Mouse (Mus musculus) ES-E14 (cell line): ENCODE measurements around the gene Rab4b. TPM values are rescaled to one million over a fixed set of nuclear protein-coding genes. Genes with fewer than 3 reads are reported as not detected.
A peak's percentile ranks its signal among the peaks of the same experiment; 100 is the strongest.

ENCODE experiments used
- DNase-seq: peaks from one replicate; pipeline ENCODE4 v3.0.0-alpha.2; 2013; ENCODE audit warnings: low read depth, low spot score
- H3K27ac ChIP-seq: 2 replicates; pipeline ENCODE4 v1.5.1; 2012; ENCODE audit warnings: low read depth, mild to moderate bottlenecking, low read length, moderate library complexity, mixed read lengths; ENCODE audit not compliant: poor library complexity, insufficient read depth, severe bottlenecking
- H3K36me3 ChIP-seq: 2 replicates; pipeline ENCODE4 v1.6.1; 2012; ENCODE audit warnings: mild to moderate bottlenecking, low read length, moderate library complexity, mixed read lengths; ENCODE audit not compliant: control insufficient read depth, poor library complexity, insufficient read depth, severe bottlenecking
- H3K4me1 ChIP-seq, 2 experiments: fragments of 150-350 bp in 1 of 2; sonication (generic) in 1 of 2; 2 replicates each; pipeline ENCODE4 v1.6.1; 2012; ENCODE audit warnings: low read length in 2 of 2, mild to moderate bottlenecking in 1 of 2, mixed read lengths in 1 of 2; ENCODE audit not compliant: control insufficient read depth in 2 of 2, insufficient read depth in 2 of 2, poor library complexity in 1 of 2
- H3K4me3 ChIP-seq, 2 experiments: fragments of 150-350 bp in 1 of 2; sonication (generic) in 1 of 2; 2 replicates each; pipeline ENCODE4 v1.5.1; 2012; ENCODE audit warnings: low read length in 2 of 2, low read depth in 1 of 2, mild to moderate bottlenecking in 1 of 2, mixed read lengths in 1 of 2; ENCODE audit not compliant: insufficient read depth in 1 of 2, poor library complexity in 1 of 2, severe bottlenecking in 1 of 2
- H3K9ac ChIP-seq: 2 replicates; pipeline ENCODE4 v1.6.1; 2012; ENCODE audit warnings: low read depth, mild to moderate bottlenecking, low read length, mixed read lengths; ENCODE audit not compliant: poor library complexity, insufficient read depth, severe bottlenecking
- H3K9me3 ChIP-seq: fragments of 150-350 bp; sonication (generic); 2 replicates; pipeline ENCODE4 v1.6.1; 2012; ENCODE audit warnings: low read depth, mild to moderate bottlenecking, low read length; ENCODE audit not compliant: control insufficient read depth, insufficient read depth
- CHD2 ChIP-seq: IDR thresholded peaks from 2 replicates; pipeline ENCODE4 v1.6.1; 2014; ENCODE audit warnings: mild to moderate bottlenecking, low read depth, low read length, inconsistent platforms
- HCFC1 ChIP-seq: IDR thresholded peaks from 2 replicates; pipeline ENCODE4 v1.6.1; 2012; ENCODE audit warnings: low read length, inconsistent platforms, borderline replicate concordance; ENCODE audit not compliant: insufficient read depth
- MAFK ChIP-seq: IDR thresholded peaks from 2 replicates; pipeline ENCODE4 v1.6.1; 2014; ENCODE audit warnings: mild to moderate bottlenecking, low read depth, low read length, inconsistent platforms; ENCODE audit not compliant: insufficient read depth
- ZC3H11A ChIP-seq: IDR thresholded peaks from 2 replicates; pipeline ENCODE4 v1.6.1; 2012; ENCODE audit warnings: low read depth, mild to moderate bottlenecking, inconsistent platforms, low read length, borderline replicate concordance
- ZNF384 ChIP-seq: IDR thresholded peaks from 2 replicates; pipeline ENCODE4 v1.6.1; 2012; ENCODE audit warnings: low read depth, low read length, inconsistent platforms
- in situ Hi-C, 2 experiments: fragments of 600-800 bp; cut with MboI; formaldehyde crosslinking; loops; one replicate each; pipeline ENCODE4 v1.15.1; 2025; ENCODE audit warnings: low sequenced_read_pairs in 2 of 2, inconsistent platforms in 1 of 2; ENCODE audit not compliant: unreplicated experiment in 2 of 2
- total RNA-seq: library from RNA; depleted of rRNA; stranded (reverse); fragments of 300-350 nt; gene quantifications from 2 replicates; pipeline ENCODE4 v1.2.3, GENCODE M21; 2012

Rab4b gene
- total RNA-seq, 1 experiment: 28.3 TPM

- DNase-seq: no peak
- H3K9me3 ChIP-seq: no peaks in the 10 kb centered on the region
- no peak overlapping the region for H3K4me3 ChIP-seq
- in situ Hi-C loops: no loop called here
- peaks cover 24% of the 10 kb centered on the region for H3K36me3 ChIP-seq
- TF ChIP-seq MAFK (no peak), CHD2 (no peak), HCFC1 (no peak), ZNF384 (no peak), ZC3H11A (no peak)
- no peak overlapping the region for H3K27ac ChIP-seq
- H3K9ac ChIP-seq: no peak overlapping the region; the same call in 1 of the 2 replicates
- H3K4me1 ChIP-seq: peaks cover 0 to 10% of the 10 kb centered on the region in 2 experiments; a peak in 2 of 4 replicates
Observed at GRCm38 (mm10) chr7:27161744-27162143, 17.0 kb downstream of the Rab4b start.

DNA sequence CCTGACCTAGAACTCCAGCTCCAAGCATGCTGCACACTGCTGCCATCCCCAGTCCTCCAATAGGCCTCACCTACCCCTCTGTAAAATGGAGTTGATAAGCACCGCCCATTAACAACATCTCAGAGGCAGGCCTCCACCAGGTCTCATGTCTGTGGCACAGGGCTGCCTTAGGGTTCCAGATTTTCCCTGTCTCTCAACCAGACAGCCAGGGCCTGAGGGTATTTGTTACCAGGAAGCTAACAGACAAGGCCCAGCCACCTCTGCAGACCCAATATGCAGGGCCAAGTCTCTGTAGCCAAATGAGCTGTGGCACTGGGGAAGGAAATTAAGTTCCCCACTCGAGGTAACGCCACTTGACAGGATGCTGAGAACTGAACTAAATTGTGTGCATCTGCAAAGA, 17.8 kb downstream of the Rab4b start:
- H3K9me3 ChIP-seq: no peaks in the 10 kb centered on the region
- in situ Hi-C loops: no loop called here
- DNase-seq: no peak
- H3K9ac ChIP-seq: no peak overlapping the region
- no peak overlapping the region for H3K4me3 ChIP-seq
- TF ChIP-seq HCFC1: no peak
- no peak for TF ChIP-seq ZC3H11A
- no peak for TF ChIP-seq MAFK
- no peak for TF ChIP-seq ZNF384
- no peak for TF ChIP-seq CHD2
- H3K36me3 ChIP-seq: peaks cover 24% of the 10 kb centered on the region
- H3K4me1 ChIP-seq: peaks cover 0 to 12% of the 10 kb centered on the region in 2 experiments; a peak in 2 of 4 replicates
- no peak overlapping the region for H3K27ac ChIP-seq

- H3K9ac ChIP-seq: no peak overlapping the region
- no peak overlapping the region for H3K27ac ChIP-seq
- in situ Hi-C loops: no loop called here
- H3K4me1 ChIP-seq: peaks cover 0 to 9% of the 10 kb centered on the region in 2 experiments; a peak in 2 of 4 replicates
- no peak for TF ChIP-seq ZNF384
- TF ChIP-seq HCFC1: peak; percentile 42; the same call in 1 of the 2 replicates
- no peak for TF ChIP-seq MAFK
- TF ChIP-seq CHD2: no peak
- TF ChIP-seq ZC3H11A: 0 out of 2 replicates have a peak, but pooled peaks have one; percentile 24
- H3K4me3 ChIP-seq: no peak overlapping the region
- peak; percentile 91 for DNase-seq
- H3K36me3 ChIP-seq: peaks cover 24% of the 10 kb centered on the region
- no peaks in the 10 kb centered on the region for H3K9me3 ChIP-seq
Observed at GRCm38 (mm10) chr7:27159882-27160281, 18.8 kb downstream of the Rab4b start.

DNA sequence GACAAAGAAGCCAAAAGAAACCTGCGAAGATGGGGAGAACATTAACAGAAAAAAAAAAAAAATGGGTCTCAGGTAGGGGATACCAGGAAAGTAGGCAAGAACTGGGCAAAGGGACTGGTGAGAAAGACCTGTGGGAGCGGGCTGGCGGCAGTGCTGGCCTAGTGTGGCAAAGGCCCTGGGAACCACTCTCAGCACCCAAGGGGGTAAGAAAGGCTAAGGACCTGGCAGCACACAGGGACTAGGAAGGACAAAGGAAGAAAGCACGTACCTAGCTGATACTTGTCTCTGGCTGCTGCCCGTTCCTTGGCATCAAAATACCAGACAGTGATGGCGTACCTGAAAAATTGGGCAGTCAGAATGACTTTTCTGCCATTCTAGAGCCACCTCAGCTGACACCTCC, 19.4 kb downstream of the Rab4b start:
- no peak overlapping the region for H3K4me3 ChIP-seq
- H3K36me3 ChIP-seq: peaks cover 24% of the 10 kb centered on the region
- no peak overlapping the region for H3K27ac ChIP-seq
- no peak for DNase-seq
- no peak overlapping the region for H3K9ac ChIP-seq
- TF ChIP-seq HCFC1 (no peak), CHD2 (no peak), MAFK (no peak), ZNF384 (no peak), ZC3H11A (no peak)
- in situ Hi-C loops: no loop called here
- H3K4me1 ChIP-seq: peaks cover 0 to 9% of the 10 kb centered on the region in 2 experiments; a peak in 2 of 4 replicates
- no peaks in the 10 kb centered on the region for H3K9me3 ChIP-seq

DNA sequence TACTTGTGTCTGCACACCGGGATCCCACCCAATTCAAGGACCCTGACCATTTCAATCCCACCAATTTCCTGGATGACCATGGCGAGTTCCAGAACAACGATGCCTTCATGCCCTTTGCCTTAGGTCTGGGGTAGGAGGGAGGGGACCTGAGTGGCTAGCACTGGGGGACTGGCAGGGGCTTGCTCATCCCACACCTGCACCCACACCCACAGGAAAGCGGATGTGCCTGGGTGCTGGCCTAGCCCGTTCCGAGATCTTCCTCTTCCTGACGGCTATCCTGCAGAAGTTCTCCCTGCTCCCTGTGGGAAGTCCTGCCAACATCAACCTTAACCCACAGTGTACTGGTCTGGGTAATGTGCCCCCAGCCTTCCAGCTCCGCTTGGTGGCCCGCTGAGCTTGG, 20.5 kb downstream of the Rab4b start:
- DNase-seq: no peak
- Histone ChIP-seq H3K4me1 (peaks cover 0 to 8% of the 10 kb centered on the region in 2 experiments; a peak in 2 of 4 replicates), H3K9ac (no peak overlapping the region), H3K9me3 (no peaks in the 10 kb centered on the region), H3K36me3 (peaks cover 24% of the 10 kb centered on the region), H3K4me3 (no peak overlapping the region), H3K27ac (no peak overlapping the region)
- no peak for TF ChIP-seq ZNF384
- no peak for TF ChIP-seq ZC3H11A
- TF ChIP-seq HCFC1: no peak
- TF ChIP-seq MAFK: no peak
- TF ChIP-seq CHD2: no peak
- in situ Hi-C loops: no loop called here
